Mouse (Mus musculus) lung, embryonic 14.5 days (tissue): ENCODE results near the gene Mrpl36. TPM values are rescaled to one million over a fixed set of nuclear protein-coding genes. Genes with fewer than 3 reads are reported as not detected.

Source experiments
- ATAC-seq: fragments of 200-750 bp; cut with Nextera tagmentation; 2 replicates; pipeline ENCODE4 v1.8.0; 2017; ENCODE audit warnings: mild to moderate bottlenecking, moderate TSS enrichment, moderate library complexity; ENCODE audit not compliant: insufficient read depth
- DNase-seq: peaks from one replicate; pipeline ENCODE4 v3.0.0-alpha.2; 2015
- H3K27ac ChIP-seq: fragments of 300-500 bp; sonication (generic); 2 replicates; pipeline ENCODE4 v1.5.1; 2014; ENCODE audit warnings: low read depth, mild to moderate bottlenecking, moderate library complexity
- H3K27me3 ChIP-seq: fragments of 300-500 bp; sonication (generic); 2 replicates; pipeline ENCODE4 v1.6.1; 2014; ENCODE audit warnings: low read length, control low read depth; ENCODE audit not compliant: insufficient read depth
- H3K36me3 ChIP-seq: fragments of 300-500 bp; sonication (generic); 2 replicates; pipeline ENCODE4 v1.6.1; 2014; ENCODE audit warnings: control low read depth; ENCODE audit not compliant: insufficient read depth
- H3K4me1 ChIP-seq: fragments of 300-500 bp; sonication (generic); 2 replicates; pipeline ENCODE4 v1.6.1; 2014; ENCODE audit warnings: antibody characterized with exemption, control low read depth; ENCODE audit not compliant: insufficient read depth
- H3K4me2 ChIP-seq: fragments of 300-500 bp; sonication (generic); 2 replicates; pipeline ENCODE4 v1.6.1; 2014; ENCODE audit warnings: mild to moderate bottlenecking
- H3K4me3 ChIP-seq: fragments of 300-500 bp; sonication (generic); 2 replicates; pipeline ENCODE4 v1.5.1; 2014; ENCODE audit warnings: low read depth, low read length
- H3K9ac ChIP-seq: fragments of 300-500 bp; sonication (generic); 2 replicates; pipeline ENCODE4 v1.6.1; 2014
- H3K9me3 ChIP-seq: fragments of 300-500 bp; sonication (generic); 2 replicates; pipeline ENCODE4 v1.6.1; 2016; ENCODE audit warnings: low read depth, low read length, control low read depth
- CTCF ChIP-seq: IDR thresholded peaks from 2 replicates; pipeline ENCODE4 v1.5.1; 2016; ENCODE audit warnings: antibody characterized with exemption, low read depth
- WGBS: fragments of 180-500 bp; shearing (Covaris S2); extraction: QIAGEN DNeasy Blood & Tissue Kit; methylation state at CpG from one replicate; pipeline ENCODE4 v1.1.7; 2014; 5-methylcytosine and 5-hydroxymethylcytosine counted together
- polyA plus RNA-seq: library from polyadenylated mRNA; unstranded; fragments of >200 nt; fragmentation: Nextera tagmentation; extraction: Ambion mirVana; gene quantifications from 2 replicates; pipeline ENCODE4 v1.2.1, GENCODE M21; 2014

Mrpl36 gene
- polyA plus RNA-seq, 1 experiment from 2014 or later, result 139 TPM

DNA sequence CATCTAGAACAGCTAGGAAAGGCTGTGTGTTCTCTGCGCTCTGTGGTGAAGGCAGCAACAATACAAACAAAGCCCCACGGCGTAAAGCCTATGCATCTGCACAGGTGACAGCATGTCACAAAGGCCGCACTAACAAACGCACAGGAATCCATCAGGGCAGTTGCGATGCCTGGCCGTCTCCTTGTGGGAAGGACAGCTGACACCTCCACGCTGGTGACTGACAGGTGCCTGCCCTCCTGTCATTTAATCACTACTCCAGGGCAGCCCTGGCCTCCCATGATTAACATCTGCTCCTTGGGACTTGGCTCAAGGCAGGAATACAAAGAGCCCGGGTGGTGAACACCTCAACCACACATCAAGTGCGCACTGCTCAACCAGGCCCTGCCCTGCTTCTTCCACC lies 5.7 kb upstream of the Mrpl36 start:
- Histone ChIP-seq H3K27ac (no peak overlapping the region), H3K9me3 (0 out of 2 replicates have a peak, but pooled peaks cover 3% of the 10 kb centered on the region), H3K36me3 (peaks cover 69% of the 10 kb centered on the region), H3K4me1 (peaks cover 2% of the 10 kb centered on the region; the same call in 1 of the 2 replicates), H3K4me2 (no peak overlapping the region), H3K27me3 (no peaks in the 10 kb centered on the region), H3K4me3 (no peak overlapping the region), H3K9ac (no peak overlapping the region)
- ATAC-seq, result no peak
- TF ChIP-seq CTCF, result no peak
- 81% methylated on average over 10 of the region's 10 CpGs for WGBS
- no peak for DNase-seq

DNA sequence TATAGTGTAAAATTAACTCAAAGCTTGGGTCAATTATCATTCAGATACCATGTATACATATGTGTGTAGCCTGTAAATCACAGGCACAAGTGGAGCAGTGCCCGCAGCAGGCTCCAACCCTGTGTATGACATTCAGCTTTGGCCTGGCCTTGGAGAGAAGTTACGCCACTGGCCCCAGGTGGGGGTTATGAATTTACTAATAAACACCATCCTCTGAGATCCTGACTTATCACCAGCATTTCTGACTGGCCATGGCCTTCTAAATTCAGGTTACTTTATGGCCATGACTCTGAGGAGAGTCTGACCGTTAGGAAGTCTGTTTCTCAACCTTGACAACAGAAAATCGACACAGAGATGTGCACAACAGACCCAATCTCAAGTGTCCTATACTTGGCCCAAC lies 4.9 kb upstream of the Mrpl36 start:
- Histone ChIP-seq H3K36me3 (peaks cover 62% of the 10 kb centered on the region), H3K4me1 (peaks cover 2% of the 10 kb centered on the region; the same call in 1 of the 2 replicates)
- TF ChIP-seq CTCF, result no peak

DNA sequence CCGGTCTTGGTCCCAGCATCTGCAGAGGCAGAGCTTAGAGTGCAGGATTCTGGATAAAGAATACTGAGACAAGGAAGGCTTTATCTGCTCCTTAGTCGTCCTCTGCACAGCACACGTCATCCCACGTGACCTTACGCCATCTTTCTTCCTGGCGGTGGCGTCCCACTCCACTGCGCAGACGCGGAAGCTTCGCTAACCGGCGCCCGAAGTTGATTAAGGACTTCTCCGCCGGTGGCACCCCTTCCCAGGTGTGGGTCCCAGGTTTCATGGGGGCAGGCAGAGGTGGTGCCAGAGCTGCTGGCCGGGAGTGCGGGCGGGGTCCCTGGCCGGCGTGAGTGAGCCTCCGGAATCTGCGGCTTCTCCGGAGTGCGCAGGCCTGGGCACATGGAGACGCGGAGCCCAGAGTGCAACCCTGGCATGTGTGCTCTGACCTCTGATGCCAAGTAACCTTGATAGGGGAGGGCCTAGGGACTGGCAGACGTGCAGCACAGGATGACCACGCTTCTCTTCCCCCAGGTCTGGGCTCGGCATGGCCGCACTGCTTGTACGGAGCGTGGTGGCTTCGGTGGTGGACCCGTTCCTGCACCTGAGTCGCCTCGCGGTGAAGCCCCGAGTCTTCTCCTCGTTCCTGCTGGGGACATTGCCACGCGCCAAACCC lies 2.7 kb downstream of the Mrpl36 start:
- peak; percentile 94 for DNase-seq
- WGBS, result under 1% methylated on average over 42 of the region's 42 CpGs
- Histone ChIP-seq H3K27ac (peak overlapping the region; percentile 73), H3K4me1 (peaks cover 2% of the 10 kb centered on the region; the same call in 1 of the 2 replicates), H3K4me3 (peak overlapping the region; percentile 82), H3K36me3 (0 out of 2 replicates have a peak, but pooled peaks cover 8% of the 10 kb centered on the region), H3K4me2 (peak overlapping the region; percentile 86), H3K9me3 (no peaks in the 10 kb centered on the region), H3K27me3 (no peaks in the 10 kb centered on the region), H3K9ac (peak overlapping the region; percentile 94)
- ATAC-seq, result peak; percentile 86
- TF ChIP-seq CTCF, result 0 out of 2 replicates have a peak, but pooled peaks have one; percentile 10

More for the DNA sequence above, 4.9 kb upstream of the Mrpl36 start:
- Histone ChIP-seq H3K27ac (no peak overlapping the region), H3K4me3 (no peak overlapping the region), H3K9ac (no peak overlapping the region), H3K27me3 (no peaks in the 10 kb centered on the region), H3K9me3 (no peaks in the 10 kb centered on the region), H3K4me2 (no peak overlapping the region)
- WGBS, result 90% methylated on average over 4 of the region's 4 CpGs
- ATAC-seq, result no peak
- DNase-seq, result no peak

DNA sequence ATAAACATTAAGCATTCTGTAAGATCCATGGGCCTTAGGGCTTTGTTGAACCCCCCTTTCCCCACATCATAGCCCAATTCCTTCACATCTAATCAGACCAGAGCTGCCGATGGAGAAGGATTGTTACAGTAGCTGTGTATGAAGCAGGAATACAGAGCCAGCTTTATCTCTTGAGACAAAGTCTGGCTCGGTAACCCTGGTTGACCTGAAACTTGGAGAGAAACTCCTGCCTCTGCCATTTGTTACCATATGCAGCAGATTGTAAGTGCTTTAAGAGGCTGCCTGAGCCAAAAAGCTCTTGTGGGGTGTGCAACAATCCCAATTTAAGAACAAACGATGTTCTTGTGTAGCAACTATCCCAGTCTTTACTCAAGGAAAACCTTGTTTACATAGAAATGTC lies 3.4 kb downstream of the Mrpl36 start:
- Histone ChIP-seq H3K4me3 (peak overlapping the region; percentile 82), H3K4me2 (peak overlapping the region; percentile 86), H3K27ac (no peak overlapping the region), H3K9me3 (no peaks in the 10 kb centered on the region), H3K9ac (peak overlapping the region; percentile 94), H3K36me3 (0 out of 2 replicates have a peak, but pooled peaks cover 3% of the 10 kb centered on the region), H3K4me1 (peaks cover 2% of the 10 kb centered on the region; the same call in 1 of the 2 replicates), H3K27me3 (no peaks in the 10 kb centered on the region)
- ATAC-seq (no peak), DNase-seq (no peak)
- no peak for TF ChIP-seq CTCF
- whole genome bisulfite sequencing, result 39% methylated on average over 3 of the region's 3 CpGs

DNA sequence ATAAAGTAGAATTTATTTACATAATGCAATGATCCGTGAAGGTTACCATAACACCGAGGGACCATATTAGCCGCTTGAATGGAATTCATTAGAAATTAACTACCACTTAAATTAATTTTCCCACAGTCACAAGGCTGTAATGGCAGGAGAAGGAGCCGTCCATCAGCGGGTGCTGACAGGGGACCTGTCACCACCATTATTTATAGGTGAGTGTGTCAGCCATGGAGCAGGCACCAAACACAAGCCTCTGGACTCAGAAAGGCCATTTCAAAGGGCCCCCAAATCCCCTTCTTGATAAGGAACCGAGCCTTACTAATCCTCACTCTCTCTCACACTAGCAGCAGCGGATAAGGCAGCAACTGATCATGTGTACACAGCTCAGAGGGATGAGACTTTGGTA lies 8.4 kb downstream of the Mrpl36 start:
- Histone ChIP-seq H3K36me3 (no peaks in the 10 kb centered on the region), H3K9ac (no peak overlapping the region)
- 46% methylated on average over 7 of the region's 7 CpGs for WGBS

DNA sequence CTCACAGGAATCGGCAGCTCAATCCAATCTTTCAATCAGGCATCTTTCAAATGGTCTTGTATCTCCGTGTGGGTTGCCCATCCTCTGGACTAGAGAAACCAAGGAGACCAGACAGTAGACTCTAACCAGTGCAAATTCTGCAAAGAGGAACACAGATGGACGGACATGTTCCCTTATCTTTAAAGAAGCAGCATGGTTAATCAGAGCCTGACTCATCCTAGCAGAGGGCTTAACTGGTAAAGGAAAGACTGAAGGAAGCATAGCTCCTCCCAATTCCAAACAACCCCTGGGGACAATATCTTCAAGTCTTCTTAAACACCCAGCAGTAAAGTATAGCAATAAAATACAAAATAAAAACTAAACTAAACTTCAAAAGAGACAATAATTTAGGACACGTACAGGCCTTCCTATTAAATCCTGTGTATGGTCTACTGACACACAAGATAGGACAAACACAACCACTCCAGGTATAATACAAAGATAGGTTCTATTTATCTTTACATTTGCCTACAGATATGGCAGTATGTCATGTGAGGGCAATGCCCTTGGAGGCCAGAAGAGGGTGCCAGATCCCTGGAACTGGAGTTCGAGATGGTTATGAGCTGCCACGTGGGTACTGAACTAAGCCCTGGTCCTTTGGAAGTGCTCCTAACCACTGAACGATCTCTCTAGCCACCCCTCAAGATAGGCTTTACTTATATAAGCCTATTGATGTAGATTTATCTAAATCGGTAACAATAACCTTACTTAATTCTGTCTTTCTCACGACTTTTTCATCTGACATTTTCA lies 17.0 kb downstream of the Mrpl36 start:
- no peak overlapping the region for H3K9ac ChIP-seq
- 68% methylated on average over 9 of the region's 9 CpGs for WGBS
- DNase-seq (peak; percentile 40), ATAC-seq (no peak)
- H3K4me1 ChIP-seq, result no peaks in the 10 kb centered on the region
- no peaks in the 10 kb centered on the region for H3K9me3 ChIP-seq
- no peaks in the 10 kb centered on the region for H3K36me3 ChIP-seq
- H3K27ac ChIP-seq, result no peak overlapping the region
- TF ChIP-seq CTCF, result peak; percentile 52
- no peak overlapping the region for H3K4me3 ChIP-seq
- no peaks in the 10 kb centered on the region for H3K27me3 ChIP-seq
- no peak overlapping the region for H3K4me2 ChIP-seq

More for the DNA sequence above, 8.4 kb downstream of the Mrpl36 start:
- Histone ChIP-seq H3K4me3 (no peak overlapping the region), H3K4me2 (no peak overlapping the region), H3K27me3 (no peaks in the 10 kb centered on the region), H3K27ac (no peak overlapping the region), H3K4me1 (no peaks in the 10 kb centered on the region), H3K9me3 (no peaks in the 10 kb centered on the region)
- ATAC-seq (no peak), DNase-seq (no peak)
- no peak for TF ChIP-seq CTCF

DNA sequence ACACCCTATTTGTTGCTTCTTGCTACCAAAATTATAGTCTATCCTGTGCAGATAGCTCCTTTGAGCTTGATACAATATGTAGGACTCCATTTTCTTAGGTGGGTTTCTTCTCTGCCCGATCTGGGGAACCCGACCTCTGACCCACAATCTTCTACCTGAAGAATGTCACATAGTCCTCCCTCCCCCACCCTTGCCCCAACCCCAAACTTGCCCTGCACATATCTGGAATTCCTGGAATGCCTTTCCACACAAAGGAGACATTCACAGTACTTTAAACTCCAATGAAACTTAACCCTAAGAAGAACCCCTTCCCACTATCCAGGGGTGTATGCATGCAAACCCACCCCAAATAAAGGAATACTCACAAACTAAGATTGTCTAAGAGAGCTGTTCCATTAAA lies 17.8 kb downstream of the Mrpl36 start:
- no peak overlapping the region for H3K27ac ChIP-seq
- no peaks in the 10 kb centered on the region for H3K27me3 ChIP-seq
- peak; percentile 21 for DNase-seq
- no peak overlapping the region for H3K4me2 ChIP-seq
- H3K4me1 ChIP-seq, result no peaks in the 10 kb centered on the region
- no peak; the same call in 1 of the 2 replicates for ATAC-seq
- TF ChIP-seq CTCF, result no peak
- no peak overlapping the region for H3K9ac ChIP-seq
- WGBS, result 25% methylated on average over 2 of the region's 2 CpGs
- no peaks in the 10 kb centered on the region for H3K9me3 ChIP-seq
- no peak overlapping the region for H3K4me3 ChIP-seq
- H3K36me3 ChIP-seq, result no peaks in the 10 kb centered on the region
